In the genomic region with DNA sequence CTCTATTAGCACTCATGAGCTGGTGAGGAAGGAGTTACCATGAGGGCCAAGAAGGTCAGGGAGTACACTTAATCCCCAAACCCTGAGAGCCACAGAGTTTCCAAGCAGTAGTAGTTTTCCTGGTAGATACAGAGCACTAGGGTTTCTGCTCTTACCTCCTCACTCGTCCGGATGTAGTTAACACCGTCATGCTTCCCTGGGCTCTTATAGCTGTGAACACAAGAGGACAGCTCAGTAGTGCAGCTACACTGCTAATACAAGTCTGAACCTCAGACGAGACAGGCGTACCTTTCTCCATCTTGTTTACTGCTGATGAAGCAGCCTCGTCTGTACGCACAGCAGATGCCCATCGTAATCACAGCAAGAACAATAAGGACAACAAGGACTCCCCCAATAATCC, we compare ENCODE assay signal across 11 mouse cellular contexts.
"Had no signal": no experiment of that assay in that cellular context is flagged by ENCODE, and none has a peak within 500 bp of the region (broad histone marks: within the 10 kb centered on the region; RNA-seq: fewer than 3 reads in every experiment).

No protein-coding gene starts in this region.

- ATAC-seq: intestine, embryonic 16.5 days; lung, postnatal 0 days had no signal

- H3K27me3 ChIP-seq: limb, embryonic 13.5 days; stomach, embryonic 15.5 days had no signal

- H3K4me2 ChIP-seq: limb, embryonic 13.5 days; midbrain, embryonic 11.5 days; stomach, embryonic 15.5 days had no signal

- H3K9ac ChIP-seq: limb, embryonic 13.5 days; liver, embryonic 14.5 days; stomach, embryonic 15.5 days had no signal

- DNase-seq: left cerebral cortex, postnatal 4 days; right cerebral cortex, postnatal 14 days; thymus, adult 2 months; thymus, postnatal 25 days had no signal

- H3K4me3 ChIP-seq: limb, embryonic 13.5 days; megakaryocyte, embryonic 14.5 days; stomach, embryonic 15.5 days had no signal

- H3K27ac ChIP-seq: limb, embryonic 13.5 days; liver, embryonic 14.5 days; stomach, embryonic 15.5 days had no signal

- H3K9me3 ChIP-seq: limb, embryonic 13.5 days; megakaryocyte, embryonic 14.5 days; stomach, embryonic 15.5 days had no signal

- H3K4me1 ChIP-seq: stomach, embryonic 15.5 days had no signal
